Mouse (Mus musculus) megakaryocyte, embryonic 14.5 days (primary cell): ENCODE measurements around the gene Mbd5. TPM values are rescaled to one million over a fixed set of nuclear protein-coding genes. Genes with fewer than 3 reads are reported as not detected.

Experiments used
- H3K27me3 ChIP-seq: replicated peaks from 2 replicates; pipeline ENCODE3; 2012; ENCODE audit warnings: inconsistent platforms
- H3K36me3 ChIP-seq: replicated peaks from 2 replicates; pipeline ENCODE3; 2012; ENCODE audit warnings: low read length, inconsistent platforms, mixed read lengths
- H3K4me1 ChIP-seq: 2 replicates; pipeline ENCODE4 v1.6.1; 2012; ENCODE audit warnings: inconsistent platforms
- H3K4me3 ChIP-seq: replicated peaks from 2 replicates; pipeline ENCODE3; 2012; ENCODE audit warnings: moderate library complexity, mild to moderate bottlenecking, inconsistent platforms
- H3K9me3 ChIP-seq: 2 replicates; pipeline ENCODE4 v1.6.1; 2012; ENCODE audit warnings: inconsistent platforms
- FLI1 ChIP-seq: IDR thresholded peaks from 2 replicates; pipeline ENCODE4 v1.6.1; 2012; ENCODE audit warnings: low read length, inconsistent platforms, mixed read lengths
- GATA1 ChIP-seq: IDR thresholded peaks from 3 replicates; pipeline ENCODE4 v1.6.1; 2012; ENCODE audit warnings: mixed read lengths, low read length, inconsistent platforms, borderline replicate concordance
- polyA plus RNA-seq: library from polyadenylated mRNA; stranded (reverse); fragments of >175 nt; gene quantifications from 2 replicates; pipeline ENCODE4 v1.2.3, GENCODE M21; 2012; ENCODE audit warnings: low replicate concordance; ENCODE audit not compliant: insufficient read depth

Mbd5 gene
- 0.40 and 0.65 TPM in 2 replicates for polyA plus RNA-seq

DNA sequence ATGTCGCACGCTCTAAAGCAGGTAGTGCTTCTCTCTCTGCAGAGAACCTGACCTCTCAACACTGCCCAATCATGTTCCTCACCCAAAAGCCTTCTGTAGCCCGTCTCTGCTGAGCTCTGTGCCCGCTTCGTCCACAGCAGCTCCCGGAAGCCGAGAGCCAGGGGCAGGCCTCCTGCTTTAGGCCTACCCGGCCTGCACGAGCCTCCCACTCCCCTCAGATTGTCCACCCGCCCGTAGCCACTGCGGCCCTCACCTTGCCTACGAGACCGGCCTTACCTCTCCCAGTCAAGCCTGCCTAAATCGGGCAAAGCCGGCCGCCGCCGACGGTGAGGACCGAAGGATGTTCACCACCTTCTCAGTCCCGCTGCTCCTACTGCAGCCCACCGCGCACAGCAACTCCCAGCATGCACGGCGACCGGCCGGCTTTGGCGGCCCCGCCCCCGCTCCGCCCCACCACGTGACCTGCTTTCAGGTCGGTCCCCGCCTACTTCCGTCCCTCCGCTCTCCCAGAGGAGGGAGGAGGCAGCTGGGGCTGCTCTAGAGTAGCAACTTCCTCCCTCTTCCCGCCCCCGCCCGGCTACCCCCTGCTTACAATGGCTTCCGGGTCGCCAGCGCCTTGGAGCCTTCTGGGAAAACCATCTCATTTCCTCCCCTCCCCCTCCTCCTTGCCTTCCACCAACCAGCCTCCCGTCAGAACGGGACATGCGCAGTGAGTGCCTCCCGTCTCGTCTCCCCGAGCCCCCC is at the start of gene Mbd5:
Mbd5 (plus strand) TSS at position 668 of the 744 bp plus-strand sequence.
- peaks cover 18% of the 10 kb centered on the region; the same call in 1 of the 2 replicates for H3K4me1 ChIP-seq
- peaks cover 3% of the 10 kb centered on the region for H3K36me3 ChIP-seq
- no peaks in the 10 kb centered on the region for H3K27me3 ChIP-seq
- TF ChIP-seq FLI1, result 0 out of 2 replicates have a peak, but pooled peaks have one; percentile 32
- no peak for TF ChIP-seq GATA1
- H3K9me3 ChIP-seq, result no peaks in the 10 kb centered on the region
- H3K4me3 ChIP-seq, result peak within 1 kb of the TSS; percentile 99

GRCm38 (mm10) chr2:48908866-48909265 is 40.4 kb upstream of the Mbd5 start:
- peaks cover 86% of the 10 kb centered on the region for H3K36me3 ChIP-seq
- no peak overlapping the region for H3K4me3 ChIP-seq
- H3K27me3 ChIP-seq, result no peaks in the 10 kb centered on the region
- TF ChIP-seq FLI1, result no peak
- TF ChIP-seq GATA1, result no peak
- no peaks in the 10 kb centered on the region; the same call in 1 of the 2 replicates for H3K4me1 ChIP-seq
- H3K9me3 ChIP-seq, result no peaks in the 10 kb centered on the region

GRCm38 (mm10) chr2:48914185-48914584 is 35.1 kb upstream of the Mbd5 start:
- Histone ChIP-seq H3K36me3 (peaks cover 83% of the 10 kb centered on the region), H3K4me1 (peaks cover 5% of the 10 kb centered on the region; the same call in 1 of the 2 replicates), H3K9me3 (no peaks in the 10 kb centered on the region), H3K27me3 (no peaks in the 10 kb centered on the region), H3K4me3 (no peak overlapping the region)
- TF ChIP-seq GATA1, result no peak
- TF ChIP-seq FLI1, result no peak

- H3K4me1 ChIP-seq, result peaks cover 5% of the 10 kb centered on the region; the same call in 1 of the 2 replicates
- H3K4me3 ChIP-seq, result no peak overlapping the region
- H3K27me3 ChIP-seq, result no peaks in the 10 kb centered on the region
- TF ChIP-seq GATA1 (no peak), FLI1 (no peak)
- H3K36me3 ChIP-seq, result peaks cover 72% of the 10 kb centered on the region
- no peaks in the 10 kb centered on the region for H3K9me3 ChIP-seq
These were observed 33.5 kb upstream of the Mbd5 start for GRCm38 (mm10) chr2:48915832-48916231.

GRCm38 (mm10) chr2:48935058-48935457 is 14.2 kb upstream of the Mbd5 start:
- Histone ChIP-seq H3K27me3 (no peaks in the 10 kb centered on the region), H3K9me3 (no peaks in the 10 kb centered on the region), H3K36me3 (peaks cover 76% of the 10 kb centered on the region), H3K4me1 (peaks cover 4% of the 10 kb centered on the region), H3K4me3 (no peak overlapping the region)
- TF ChIP-seq GATA1 (no peak), FLI1 (no peak)

DNA sequence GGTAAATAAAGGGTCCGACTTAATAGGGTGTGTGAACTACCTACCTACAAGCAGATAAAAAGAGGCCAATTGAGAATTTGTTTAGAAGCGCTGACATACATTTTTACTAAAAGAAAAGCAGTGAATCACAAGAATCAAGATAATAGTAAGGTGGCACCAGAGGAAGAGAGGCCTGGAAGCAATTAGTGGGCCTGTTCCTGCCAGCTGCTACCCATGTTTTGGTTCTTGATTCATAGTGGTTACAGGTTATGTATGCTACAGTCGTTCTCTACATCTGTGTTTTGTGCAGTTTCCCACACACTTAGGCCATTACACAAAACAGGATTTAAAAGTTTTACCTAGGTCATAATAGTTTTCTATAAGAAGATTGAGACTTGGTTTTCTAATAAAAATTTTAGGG is 1.5 kb upstream of the Mbd5 start:
- peak overlapping the region; percentile 99 for H3K4me3 ChIP-seq
- TF ChIP-seq FLI1 (no peak), GATA1 (no peak)
- H3K4me1 ChIP-seq, result peaks cover 18% of the 10 kb centered on the region; the same call in 1 of the 2 replicates
- peaks cover 4% of the 10 kb centered on the region for H3K36me3 ChIP-seq
- H3K27me3 ChIP-seq, result no peaks in the 10 kb centered on the region
- no peaks in the 10 kb centered on the region for H3K9me3 ChIP-seq

DNA sequence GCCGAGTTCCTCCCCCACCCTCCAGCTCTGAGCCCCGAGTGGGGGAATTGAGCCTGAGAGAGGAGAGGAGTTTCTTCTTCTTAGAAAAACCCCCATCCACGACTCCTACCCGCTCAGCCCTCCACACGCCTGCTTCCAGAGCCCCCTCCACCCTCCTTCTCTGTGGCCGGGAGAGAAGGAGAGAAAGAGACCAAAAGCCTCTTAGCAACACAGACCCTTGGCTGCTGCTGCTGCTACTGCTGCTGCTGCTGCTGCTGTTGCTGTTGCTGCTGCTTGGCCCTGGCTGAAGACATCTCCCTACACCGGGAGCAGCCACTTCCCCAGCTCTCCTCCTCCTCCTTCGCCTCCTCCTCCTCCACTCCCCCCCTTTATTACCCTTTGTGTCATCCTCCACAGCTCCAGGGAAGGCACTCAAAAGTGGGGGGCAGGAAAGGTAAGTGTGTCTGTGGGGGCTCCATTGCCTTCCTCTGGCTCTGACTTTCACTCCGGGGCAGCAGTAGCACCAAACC is 489 bp downstream of the Mbd5 start:
- TF ChIP-seq GATA1, result no peak
- TF ChIP-seq FLI1, result no peak
- Histone ChIP-seq H3K9me3 (no peaks in the 10 kb centered on the region), H3K4me3 (peak overlapping the region; percentile 99), H3K4me1 (peaks cover 18% of the 10 kb centered on the region; the same call in 1 of the 2 replicates), H3K27me3 (no peaks in the 10 kb centered on the region), H3K36me3 (peaks cover 3% of the 10 kb centered on the region)

GRCm38 (mm10) chr2:48950252-48950315 is 776 bp downstream of the Mbd5 start, which contains the start of gene Orc4:
TSS of gene Orc4 (minus strand) at chr2:48950277.
- H3K4me3 ChIP-seq, result peak within 1 kb of the TSS; percentile 99
- no peaks in the 10 kb centered on the region for H3K27me3 ChIP-seq
- H3K36me3 ChIP-seq, result peaks cover 3% of the 10 kb centered on the region
- H3K4me1 ChIP-seq, result peaks cover 18% of the 10 kb centered on the region; the same call in 1 of the 2 replicates
- H3K9me3 ChIP-seq, result no peaks in the 10 kb centered on the region
- TF ChIP-seq FLI1, result no peak
- TF ChIP-seq GATA1, result no peak

DNA sequence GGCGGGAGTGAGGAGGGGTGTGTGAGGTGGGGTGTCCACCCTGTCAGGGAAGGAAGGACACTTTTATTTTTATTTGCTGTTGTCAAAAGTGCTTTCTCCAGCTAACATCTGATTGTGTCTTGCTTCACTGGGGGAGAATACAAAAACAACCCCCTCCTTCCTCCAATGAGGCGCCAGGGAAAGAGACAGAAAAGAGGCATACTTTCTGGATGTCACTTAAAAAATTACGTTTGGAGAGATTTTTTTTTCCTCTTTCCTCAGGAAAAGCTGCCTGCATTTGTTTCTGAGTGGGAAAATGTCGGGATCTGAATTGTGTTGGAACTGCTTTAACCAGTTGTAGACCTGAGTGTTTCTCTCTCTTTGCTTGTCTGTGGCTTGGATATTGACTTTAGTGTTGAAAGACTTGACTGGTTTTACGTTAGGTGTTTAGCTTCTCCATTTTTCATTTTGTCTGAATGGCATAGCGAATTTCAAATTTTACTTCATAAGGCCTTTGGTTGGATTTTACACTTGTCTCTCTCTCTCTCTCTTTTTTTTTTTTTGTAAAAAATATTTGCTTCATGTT is 1.1 kb downstream of the Mbd5 start:
- H3K4me1 ChIP-seq, result peaks cover 16% of the 10 kb centered on the region; the same call in 1 of the 2 replicates
- no peaks in the 10 kb centered on the region for H3K9me3 ChIP-seq
- peak overlapping the region; percentile 99 for H3K4me3 ChIP-seq
- no peak for TF ChIP-seq GATA1
- TF ChIP-seq FLI1, result no peak
- H3K27me3 ChIP-seq, result no peaks in the 10 kb centered on the region
- H3K36me3 ChIP-seq, result peaks cover 3% of the 10 kb centered on the region

DNA sequence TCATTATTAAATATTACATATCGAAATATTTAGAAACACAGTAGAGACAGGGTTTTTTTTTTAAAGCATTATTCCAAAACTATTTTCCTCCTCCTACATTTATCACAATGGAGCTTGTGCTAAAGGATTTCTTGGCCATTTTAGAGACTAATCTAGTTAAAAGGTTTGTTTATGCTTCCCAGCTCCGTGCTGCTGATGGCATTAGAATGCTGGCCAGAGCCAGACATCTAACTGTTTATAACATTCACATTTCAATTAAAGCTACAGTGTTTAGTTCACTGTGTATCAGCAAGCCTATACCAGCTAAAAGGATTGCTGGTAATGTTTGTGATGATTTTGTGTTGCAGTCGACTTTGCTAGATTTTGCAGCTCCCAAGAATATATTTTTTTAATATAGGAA is 7.3 kb downstream of the Mbd5 start:
- H3K4me3 ChIP-seq, result no peak overlapping the region
- TF ChIP-seq GATA1, result no peak

DNA sequence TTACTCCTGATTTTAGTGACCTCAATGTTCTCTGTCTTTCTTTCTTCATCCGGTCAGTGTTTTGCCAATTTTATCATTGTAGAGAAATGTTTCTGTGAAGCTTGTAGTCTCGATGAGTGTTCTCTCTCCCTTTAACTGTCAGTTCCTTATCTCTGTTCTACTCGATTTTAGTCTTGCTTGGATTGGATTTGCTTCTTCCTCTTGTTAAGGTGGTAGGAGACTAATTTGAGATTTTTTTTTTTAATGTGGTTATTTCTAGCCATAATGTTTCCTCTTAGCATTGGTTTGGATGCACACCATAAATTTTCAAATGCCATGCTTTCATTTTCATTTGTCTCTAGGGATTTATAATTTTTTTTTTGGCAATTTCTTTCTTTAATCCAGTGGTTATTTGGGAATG is 29.6 kb downstream of the Mbd5 start:
- Histone ChIP-seq H3K9me3 (no peaks in the 10 kb centered on the region), H3K36me3 (peaks cover 22% of the 10 kb centered on the region), H3K27me3 (no peaks in the 10 kb centered on the region), H3K4me1 (peaks cover 22% of the 10 kb centered on the region), H3K4me3 (no peak overlapping the region)
- no peak for TF ChIP-seq FLI1
- TF ChIP-seq GATA1, result no peak

More for the DNA sequence above, 7.3 kb downstream of the Mbd5 start:
- H3K9me3 ChIP-seq, result no peaks in the 10 kb centered on the region
- peaks cover 11% of the 10 kb centered on the region; the same call in 1 of the 2 replicates for H3K4me1 ChIP-seq
- peaks cover 12% of the 10 kb centered on the region for H3K36me3 ChIP-seq
- H3K27me3 ChIP-seq, result no peaks in the 10 kb centered on the region
